Mouse (Mus musculus) heart, embryonic 13.5 days (tissue): Measurements from ENCODE around the gene Alox12e. TPM values are rescaled to one million over a fixed set of nuclear protein-coding genes. Genes with fewer than 3 reads are reported as not detected.
A peak's percentile ranks its signal among the peaks of the same experiment; 100 is the strongest.

Experiments used
- ATAC-seq: fragments of 200-750 bp; cut with Nextera tagmentation; 2 replicates; pipeline ENCODE4 v1.8.0; 2017; ENCODE audit warnings: moderate TSS enrichment; ENCODE audit not compliant: insufficient number of reproducible peaks, low FRiP score, low TSS enrichment; ENCODE audit errors: extremely low read depth
- H3K27ac ChIP-seq: fragments of 300-500 bp; sonication (generic); replicated peaks from 2 replicates; pipeline ENCODE4 v1.5.1; 2015; ENCODE audit warnings: moderate library complexity, mild to moderate bottlenecking, inconsistent platforms
- H3K27me3 ChIP-seq: fragments of 300-500 bp; sonication (generic); replicated peaks from 2 replicates; pipeline ENCODE4 v1.6.1; 2015; ENCODE audit warnings: mild to moderate bottlenecking, inconsistent platforms
- H3K36me3 ChIP-seq: fragments of 300-500 bp; sonication (generic); 2 replicates; pipeline ENCODE4 v1.6.1; 2015; ENCODE audit warnings: mild to moderate bottlenecking, inconsistent platforms
- H3K4me1 ChIP-seq: fragments of 300-500 bp; sonication (generic); 2 replicates; pipeline ENCODE4 v1.6.1; 2015; ENCODE audit warnings: inconsistent platforms
- H3K4me2 ChIP-seq: fragments of 300-500 bp; sonication (generic); 2 replicates; pipeline ENCODE4 v1.6.1; 2015; ENCODE audit warnings: inconsistent platforms, mild to moderate bottlenecking, moderate library complexity
- H3K4me3 ChIP-seq: fragments of 300-500 bp; sonication (generic); 2 replicates; pipeline ENCODE4 v1.5.1; 2015; ENCODE audit warnings: moderate library complexity, mild to moderate bottlenecking, inconsistent platforms
- H3K9ac ChIP-seq: fragments of 300-500 bp; sonication (generic); 2 replicates; pipeline ENCODE4 v1.6.1; 2015; ENCODE audit warnings: inconsistent platforms, mild to moderate bottlenecking, moderate library complexity
- H3K9me3 ChIP-seq: fragments of 300-500 bp; sonication (generic); 2 replicates; pipeline ENCODE4 v1.6.1; 2016; ENCODE audit warnings: inconsistent platforms
- WGBS: fragments of 180-500 bp; shearing (Covaris S2); methylation state at CpG from one replicate; pipeline ENCODE4 v1.1.7; 2015; ENCODE audit warnings: mixed read lengths; 5-methylcytosine and 5-hydroxymethylcytosine counted together
- polyA plus RNA-seq: library from polyadenylated mRNA; unstranded; fragments of >200 nt; fragmentation: Nextera tagmentation; extraction: Ambion mirVana; gene quantifications from 2 replicates; pipeline ENCODE4 v1.2.1, GENCODE M21; 2015

Gene Alox12e
- polyA plus RNA-seq, 1 experiment from 2014 or later = not detected

- Histone ChIP-seq H3K4me1 (peaks cover 3% of the 10 kb centered on the region; the same call in 1 of the 2 replicates), H3K27ac (no peak overlapping the region), H3K9me3 (no peaks in the 10 kb centered on the region), H3K27me3 (peaks cover 86% of the 10 kb centered on the region), H3K4me3 (no peak overlapping the region), H3K4me2 (no peak overlapping the region), H3K36me3 (no peaks in the 10 kb centered on the region), H3K9ac (no peak overlapping the region)
- WGBS = 71% methylated on average over 12 of the region's 12 CpGs
- ATAC-seq = no peak
Measured at GRCm38 (mm10) chr11:70319614-70320013, 2.8 kb downstream of the Alox12e start.

GRCm38 (mm10) chr11:70313833-70314232 lies 8.6 kb downstream of the Alox12e start:
- 37% methylated on average over 7 of the region's 7 CpGs for WGBS
- no peak overlapping the region for H3K27ac ChIP-seq
- no peak overlapping the region for H3K9ac ChIP-seq
- ATAC-seq = no peak
- H3K4me2 ChIP-seq = no peak overlapping the region
- H3K27me3 ChIP-seq = peaks cover 47% of the 10 kb centered on the region
- H3K9me3 ChIP-seq = no peaks in the 10 kb centered on the region
- no peaks in the 10 kb centered on the region for H3K36me3 ChIP-seq
- no peaks in the 10 kb centered on the region for H3K4me1 ChIP-seq
- H3K4me3 ChIP-seq = no peak overlapping the region

- H3K9ac ChIP-seq = no peak overlapping the region
- H3K4me1 ChIP-seq = no peaks in the 10 kb centered on the region
- H3K4me2 ChIP-seq = no peak overlapping the region
- ATAC-seq = no peak
- no peaks in the 10 kb centered on the region for H3K36me3 ChIP-seq
- H3K4me3 ChIP-seq = no peak overlapping the region
- no peak overlapping the region for H3K27ac ChIP-seq
- H3K9me3 ChIP-seq = no peaks in the 10 kb centered on the region
- peaks cover 17% of the 10 kb centered on the region for H3K27me3 ChIP-seq
- WGBS = 23% methylated on average over 9 of the region's 9 CpGs
Measured at GRCm38 (mm10) chr11:70309341-70309740, 13.1 kb downstream of the Alox12e start.

- H3K4me3 ChIP-seq = no peak overlapping the region
- H3K4me2 ChIP-seq = no peak overlapping the region
- peaks cover 11% of the 10 kb centered on the region for H3K27me3 ChIP-seq
- no peak overlapping the region for H3K27ac ChIP-seq
- H3K36me3 ChIP-seq = no peaks in the 10 kb centered on the region
- WGBS = 77% methylated on average over 2 of the region's 2 CpGs
- no peak overlapping the region for H3K9ac ChIP-seq
- no peaks in the 10 kb centered on the region for H3K9me3 ChIP-seq
- ATAC-seq = no peak
- no peaks in the 10 kb centered on the region for H3K4me1 ChIP-seq
Measured at GRCm38 (mm10) chr11:70308296-70308695, 14.1 kb downstream of the Alox12e start.

GRCm38 (mm10) chr11:70306159-70306558 lies 16.3 kb downstream of the Alox12e start:
- no peak for ATAC-seq
- Histone ChIP-seq H3K4me2 (no peak overlapping the region), H3K4me1 (peaks cover 7% of the 10 kb centered on the region; the same call in 1 of the 2 replicates), H3K27ac (no peak overlapping the region), H3K4me3 (no peak overlapping the region), H3K9me3 (0 out of 2 replicates have a peak, but pooled peaks cover 4% of the 10 kb centered on the region), H3K36me3 (no peaks in the 10 kb centered on the region), H3K27me3 (no peaks in the 10 kb centered on the region; the same call in 1 of the 2 replicates), H3K9ac (no peak overlapping the region)
- WGBS = 48% methylated on average over 7 of the region's 7 CpGs

GRCm38 (mm10) chr11:70302293-70302692 lies 20.1 kb downstream of the Alox12e start:
- WGBS = 44% methylated on average over 4 of the region's 4 CpGs
- ATAC-seq = no peak
- no peaks in the 10 kb centered on the region for H3K36me3 ChIP-seq
- H3K4me2 ChIP-seq = no peak overlapping the region
- no peak overlapping the region for H3K4me3 ChIP-seq
- H3K9me3 ChIP-seq = 0 out of 2 replicates have a peak, but pooled peaks cover 6% of the 10 kb centered on the region
- 0 out of 2 replicates have a peak overlapping the region, but pooled peaks have one; percentile 9 for H3K27ac ChIP-seq
- peaks cover 7% of the 10 kb centered on the region; the same call in 1 of the 2 replicates for H3K4me1 ChIP-seq
- H3K9ac ChIP-seq = no peak overlapping the region
- no peaks in the 10 kb centered on the region for H3K27me3 ChIP-seq

- WGBS = 33% methylated on average over 12 of the region's 12 CpGs
- Histone ChIP-seq H3K9me3 (0 out of 2 replicates have a peak, but pooled peaks cover 6% of the 10 kb centered on the region), H3K36me3 (no peaks in the 10 kb centered on the region), H3K27me3 (no peaks in the 10 kb centered on the region), H3K4me1 (peaks cover 12% of the 10 kb centered on the region), H3K4me3 (no peak overlapping the region), H3K4me2 (0 out of 2 replicates have a peak overlapping the region, but pooled peaks have one; percentile 13), H3K9ac (no peak overlapping the region), H3K27ac (peak overlapping the region; percentile 71)
- ATAC-seq = no peak
Measured at GRCm38 (mm10) chr11:70297836-70298454, 24.5 kb downstream of the Alox12e start.

GRCm38 (mm10) chr11:70297405-70297804 lies 25.0 kb downstream of the Alox12e start:
- Histone ChIP-seq H3K9ac (no peak overlapping the region), H3K9me3 (0 out of 2 replicates have a peak, but pooled peaks cover 6% of the 10 kb centered on the region), H3K4me2 (0 out of 2 replicates have a peak overlapping the region, but pooled peaks have one; percentile 13), H3K4me1 (peaks cover 7% of the 10 kb centered on the region; the same call in 1 of the 2 replicates), H3K36me3 (no peaks in the 10 kb centered on the region), H3K27me3 (no peaks in the 10 kb centered on the region), H3K27ac (peak overlapping the region; percentile 71), H3K4me3 (no peak overlapping the region)
- no peak for ATAC-seq
- WGBS = 45% methylated on average over 4 of the region's 4 CpGs

GRCm38 (mm10) chr11:70293881-70294280 lies 28.5 kb downstream of the Alox12e start:
- Histone ChIP-seq H3K9me3 (no peaks in the 10 kb centered on the region), H3K4me3 (no peak overlapping the region), H3K4me1 (peaks cover 18% of the 10 kb centered on the region; the same call in 1 of the 2 replicates), H3K9ac (no peak overlapping the region), H3K4me2 (no peak overlapping the region), H3K36me3 (no peaks in the 10 kb centered on the region), H3K27ac (no peak overlapping the region), H3K27me3 (no peaks in the 10 kb centered on the region)
- no peak for ATAC-seq
- 76% methylated on average over 6 of the region's 6 CpGs for WGBS

- Histone ChIP-seq H3K36me3 (no peaks in the 10 kb centered on the region), H3K4me2 (no peak overlapping the region), H3K27me3 (no peaks in the 10 kb centered on the region), H3K9me3 (no peaks in the 10 kb centered on the region), H3K4me1 (peaks cover 12% of the 10 kb centered on the region; the same call in 1 of the 2 replicates), H3K9ac (no peak overlapping the region), H3K4me3 (no peak overlapping the region), H3K27ac (no peak overlapping the region)
- 77% methylated on average over 6 of the region's 6 CpGs for WGBS
- ATAC-seq = no peak
Measured at GRCm38 (mm10) chr11:70291235-70291634, 31.2 kb downstream of the Alox12e start.

GRCm38 (mm10) chr11:70289236-70289635 lies 33.2 kb downstream of the Alox12e start:
- Histone ChIP-seq H3K4me1 (peaks cover 12% of the 10 kb centered on the region; the same call in 1 of the 2 replicates), H3K9me3 (no peaks in the 10 kb centered on the region), H3K4me2 (no peak overlapping the region), H3K27me3 (no peaks in the 10 kb centered on the region), H3K36me3 (no peaks in the 10 kb centered on the region), H3K9ac (no peak overlapping the region), H3K27ac (peak overlapping the region; percentile 39), H3K4me3 (no peak overlapping the region)
- WGBS = 26% methylated on average over 6 of the region's 6 CpGs
- ATAC-seq = no peak

GRCm38 (mm10) chr11:70288102-70288501 lies 34.3 kb downstream of the Alox12e start:
- no peak for ATAC-seq
- no peak overlapping the region for H3K27ac ChIP-seq
- H3K36me3 ChIP-seq = no peaks in the 10 kb centered on the region
- 79% methylated on average over 10 of the region's 10 CpGs for WGBS
- no peaks in the 10 kb centered on the region for H3K9me3 ChIP-seq
- H3K27me3 ChIP-seq = no peaks in the 10 kb centered on the region
- H3K9ac ChIP-seq = no peak overlapping the region
- H3K4me2 ChIP-seq = no peak overlapping the region
- H3K4me3 ChIP-seq = no peak overlapping the region
- peaks cover 12% of the 10 kb centered on the region; the same call in 1 of the 2 replicates for H3K4me1 ChIP-seq
